Mouse (Mus musculus) midbrain, embryonic 11.5 days (tissue): ENCODE measurements around the gene Cdk15. TPM values are rescaled to one million over a fixed set of nuclear protein-coding genes. Genes with fewer than 3 reads are reported as not detected.
A peak's percentile ranks its signal among the peaks of the same experiment; 100 is the strongest.

Experiments used
- ATAC-seq: fragments of 200-750 bp; cut with Nextera tagmentation; 2 replicates; pipeline ENCODE4 v1.8.0; 2017; ENCODE audit warnings: moderate TSS enrichment, moderate library complexity; ENCODE audit not compliant: low FRiP score
- DNase-seq: peaks from one replicate; pipeline ENCODE4 v3.0.0; 2015; ENCODE audit warnings: low spot score; ENCODE audit errors: missing footprints
- H3K27ac ChIP-seq: fragments of 300-500 bp; sonication (generic); 2 replicates; pipeline ENCODE4 v1.5.1; 2014; ENCODE audit warnings: low read depth, low read length
- H3K27me3 ChIP-seq: fragments of 300-500 bp; sonication (generic); 2 replicates; pipeline ENCODE4 v1.6.1; 2014; ENCODE audit warnings: mild to moderate bottlenecking, low read length, moderate library complexity, mixed read lengths; ENCODE audit not compliant: control insufficient read depth, insufficient read depth
- H3K36me3 ChIP-seq: fragments of 300-500 bp; sonication (generic); 2 replicates; pipeline ENCODE4 v1.6.1; 2014; ENCODE audit warnings: mild to moderate bottlenecking, low read length, moderate library complexity, mixed read lengths; ENCODE audit not compliant: control insufficient read depth, insufficient read depth
- H3K4me1 ChIP-seq: fragments of 300-500 bp; sonication (generic); 2 replicates; pipeline ENCODE4 v1.6.1; 2014; ENCODE audit warnings: low read length; ENCODE audit not compliant: control insufficient read depth, insufficient read depth
- H3K4me2 ChIP-seq: fragments of 300-500 bp; sonication (generic); 2 replicates; pipeline ENCODE4 v1.6.1; 2014; ENCODE audit warnings: mild to moderate bottlenecking, moderate library complexity
- H3K4me3 ChIP-seq: fragments of 300-500 bp; sonication (generic); 2 replicates; pipeline ENCODE4 v1.5.1; 2014; ENCODE audit warnings: low read depth, low read length
- H3K9ac ChIP-seq: fragments of 300-500 bp; sonication (generic); 2 replicates; pipeline ENCODE4 v1.6.1; 2014; ENCODE audit warnings: low read length
- H3K9me3 ChIP-seq: fragments of 300-500 bp; sonication (generic); 2 replicates; pipeline ENCODE4 v1.6.1; 2016; ENCODE audit warnings: low read length; ENCODE audit not compliant: control insufficient read depth
- WGBS: fragments of 180-500 bp; shearing (Covaris S2); extraction: QIAGEN DNeasy Blood & Tissue Kit; methylation state at CpG from one replicate; pipeline ENCODE4 v1.1.7; 2014; 5-methylcytosine and 5-hydroxymethylcytosine counted together
- polyA plus RNA-seq: library from polyadenylated mRNA; unstranded; fragments of >200 nt; fragmentation: Nextera tagmentation; extraction: Ambion mirVana; gene quantifications from 2 replicates; pipeline ENCODE4 v1.2.1, GENCODE M21; 2014

Gene Cdk15
- polyA plus RNA-seq, 1 experiment from 2014 or later: 0.52 TPM

DNA sequence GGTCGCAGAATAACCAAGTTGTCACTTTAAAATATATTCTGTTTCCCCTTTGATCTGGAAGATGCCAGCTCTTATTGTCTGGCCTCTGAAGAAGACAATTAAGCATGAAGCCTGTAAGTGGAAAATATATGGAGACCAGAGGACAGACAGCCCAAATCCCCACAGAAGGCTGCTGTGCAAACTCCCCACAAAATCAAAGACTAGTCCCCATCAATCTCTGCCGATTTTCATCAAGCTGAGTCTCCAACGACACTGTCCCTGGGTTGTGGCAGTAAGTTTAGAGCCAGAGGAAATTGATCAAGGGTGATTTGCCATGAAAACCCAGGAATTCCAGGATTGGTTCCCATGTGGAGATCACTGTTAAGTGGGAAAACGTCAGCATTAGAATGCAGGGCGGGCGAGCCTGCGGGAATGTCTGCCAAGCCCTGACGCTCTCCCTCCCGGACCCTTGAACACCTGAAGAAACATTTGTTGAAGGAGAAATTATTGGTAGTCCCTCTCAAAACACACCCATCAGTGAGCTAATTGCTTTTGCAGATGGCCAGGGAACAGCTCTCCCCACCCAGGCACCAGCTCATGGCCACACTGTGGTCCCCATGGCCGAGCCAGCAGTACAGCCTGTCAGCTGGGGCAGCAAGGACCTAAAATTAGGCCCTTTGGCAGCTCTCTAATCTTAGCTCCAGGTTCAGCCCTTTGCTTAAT is 77.3 kb downstream of the Cdk15 start:
- H3K4me1 ChIP-seq: peaks cover 14% of the 10 kb centered on the region
- H3K9ac ChIP-seq: 0 out of 2 replicates have a peak overlapping the region, but pooled peaks have one; percentile 7
- no peak overlapping the region for H3K27ac ChIP-seq
- H3K9me3 ChIP-seq: no peaks in the 10 kb centered on the region
- no peak overlapping the region for H3K4me2 ChIP-seq
- no peak overlapping the region for H3K4me3 ChIP-seq
- 64% methylated on average over 10 of the region's 10 CpGs for WGBS
- ATAC-seq (no peak), DNase-seq (no peak)
- no peaks in the 10 kb centered on the region for H3K36me3 ChIP-seq
- H3K27me3 ChIP-seq: no peaks in the 10 kb centered on the region; the same call in 1 of the 2 replicates

DNA sequence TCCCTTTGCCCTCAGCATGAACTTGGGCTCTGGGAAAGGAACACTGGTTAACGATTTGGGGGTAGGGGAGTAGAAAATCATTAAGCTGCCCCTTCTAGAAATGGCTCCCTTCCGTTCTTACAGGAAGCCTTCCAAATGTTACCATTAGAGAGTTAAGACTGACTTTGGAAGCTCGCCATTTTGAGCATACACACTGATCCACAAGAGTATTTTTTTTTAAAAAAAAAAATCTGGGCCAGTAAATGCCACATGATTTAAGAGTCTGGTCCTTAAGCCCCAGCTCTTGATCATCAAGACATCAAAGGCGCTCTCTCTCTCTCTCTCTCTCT is 77.8 kb downstream of the Cdk15 start:
- WGBS: 66% methylated on average over 4 of the region's 4 CpGs
- H3K27me3 ChIP-seq: no peaks in the 10 kb centered on the region; the same call in 1 of the 2 replicates
- ATAC-seq (no peak), DNase-seq (no peak)
- no peak overlapping the region for H3K27ac ChIP-seq
- H3K4me2 ChIP-seq: no peak overlapping the region
- H3K4me1 ChIP-seq: peaks cover 14% of the 10 kb centered on the region
- no peaks in the 10 kb centered on the region for H3K36me3 ChIP-seq
- H3K9me3 ChIP-seq: no peaks in the 10 kb centered on the region
- H3K9ac ChIP-seq: no peak overlapping the region
- H3K4me3 ChIP-seq: no peak overlapping the region

DNA sequence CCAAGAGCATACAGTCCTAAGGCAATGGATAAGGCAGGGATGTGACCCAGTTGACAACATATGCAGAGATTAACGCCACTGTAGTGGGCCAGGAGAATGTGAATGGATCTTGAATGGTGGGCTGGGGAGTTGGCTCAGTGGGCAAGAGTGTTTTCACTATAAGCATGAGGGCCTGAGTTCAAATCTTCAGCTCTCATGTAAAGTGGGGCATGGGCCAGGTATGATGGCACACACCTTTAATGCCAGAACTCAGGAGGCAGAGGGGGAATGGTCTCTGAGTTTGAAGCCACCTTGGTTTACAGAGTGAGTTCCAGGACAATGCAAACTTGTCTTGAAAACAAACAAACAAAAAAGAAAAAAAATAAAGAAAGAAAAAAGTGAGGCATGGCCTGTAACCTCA is 79.5 kb downstream of the Cdk15 start:
- H3K9ac ChIP-seq: no peak overlapping the region
- H3K4me2 ChIP-seq: no peak overlapping the region
- no peak overlapping the region for H3K27ac ChIP-seq
- H3K36me3 ChIP-seq: no peaks in the 10 kb centered on the region
- H3K4me1 ChIP-seq: peaks cover 23% of the 10 kb centered on the region
- no peaks in the 10 kb centered on the region for H3K9me3 ChIP-seq
- H3K4me3 ChIP-seq: no peak overlapping the region
- DNase-seq: peak; percentile 60
- no peak for ATAC-seq
- no peaks in the 10 kb centered on the region; the same call in 1 of the 2 replicates for H3K27me3 ChIP-seq
- 86% methylated on average over 1 of the region's 1 CpGs for WGBS

DNA sequence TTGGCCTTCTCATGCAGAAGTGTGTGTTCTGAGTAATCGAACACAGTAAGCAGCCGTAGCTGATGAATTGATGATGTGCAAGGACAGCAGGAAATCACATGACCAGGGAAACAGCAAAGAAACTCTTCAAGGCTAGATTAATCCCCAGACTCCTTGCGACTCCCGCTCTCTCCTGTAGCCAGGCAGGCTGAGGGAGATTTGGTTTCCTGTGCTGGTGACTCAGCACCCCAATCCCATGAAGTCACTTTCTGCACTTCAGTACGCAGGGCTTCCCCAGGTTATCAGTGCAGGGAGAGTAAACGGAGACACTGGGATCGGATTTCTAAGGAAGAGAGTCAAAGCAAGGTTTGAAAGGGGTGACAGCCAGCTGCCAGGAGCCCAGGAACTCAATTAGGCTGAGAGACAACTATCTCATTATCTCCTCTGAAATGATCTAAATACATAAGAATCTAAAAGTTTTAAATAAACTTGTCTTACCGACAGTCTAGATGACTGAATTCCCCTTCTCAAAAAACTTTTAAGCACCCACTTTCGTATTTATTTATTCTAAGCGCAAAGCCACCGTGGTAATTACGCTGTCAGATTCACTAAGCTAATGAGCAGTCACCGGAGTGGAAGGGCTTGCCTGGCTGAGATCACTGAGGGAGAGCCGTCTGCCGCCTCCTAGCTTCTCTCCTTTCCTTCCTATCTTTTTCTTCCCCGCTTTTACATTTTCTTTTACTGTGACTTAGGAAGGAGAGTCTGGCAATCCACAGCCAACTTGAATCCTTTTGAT is 84.3 kb downstream of the Cdk15 start:
- Histone ChIP-seq H3K4me3 (no peak overlapping the region), H3K9ac (peak overlapping the region; percentile 36; the same call in 1 of the 2 replicates)
- WGBS: 5% methylated on average over 16 of the region's 16 CpGs

GRCm38 (mm10) chr1:59341697-59342096 is 85.0 kb downstream of the Cdk15 start:
- Histone ChIP-seq H3K4me3 (no peak overlapping the region), H3K9ac (no peak overlapping the region), H3K9me3 (peaks cover 4% of the 10 kb centered on the region; the same call in 1 of the 2 replicates), H3K4me2 (no peak overlapping the region), H3K27ac (peak overlapping the region; percentile 30; the same call in 1 of the 2 replicates), H3K36me3 (no peaks in the 10 kb centered on the region), H3K4me1 (peaks cover 17% of the 10 kb centered on the region), H3K27me3 (no peaks in the 10 kb centered on the region)
- DNase-seq (peak; percentile 69), ATAC-seq (no peak)
- 20% methylated on average over 3 of the region's 3 CpGs for WGBS

More for the DNA sequence above, 84.3 kb downstream of the Cdk15 start:
- Histone ChIP-seq H3K27ac (no peak overlapping the region; the same call in 1 of the 2 replicates), H3K4me2 (peak overlapping the region; percentile 37), H3K36me3 (no peaks in the 10 kb centered on the region), H3K9me3 (peaks cover 4% of the 10 kb centered on the region; the same call in 1 of the 2 replicates), H3K27me3 (no peaks in the 10 kb centered on the region), H3K4me1 (peaks cover 17% of the 10 kb centered on the region)
- DNase-seq (peak; percentile 94), ATAC-seq (peak; percentile 76)

DNA sequence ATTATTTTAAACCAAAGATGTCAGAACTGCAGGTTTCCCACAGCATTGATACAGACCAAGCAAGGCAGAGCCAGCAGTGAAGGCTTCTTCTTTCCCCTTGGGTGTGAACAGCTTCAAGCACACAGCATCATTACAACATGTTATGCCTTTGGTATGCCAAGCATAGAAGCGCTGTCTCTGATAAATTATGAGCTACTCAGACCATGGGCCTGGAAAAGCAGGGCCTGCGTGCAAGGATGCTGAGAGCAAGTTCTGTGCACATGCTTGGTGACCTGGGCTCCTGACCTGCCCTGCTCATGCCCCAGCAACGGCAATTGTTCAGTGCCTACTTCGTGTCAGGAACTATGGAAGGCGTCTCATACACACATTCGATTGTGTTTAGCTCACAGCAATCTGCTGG is 85.4 kb downstream of the Cdk15 start:
- Histone ChIP-seq H3K27ac (peak overlapping the region; percentile 30; the same call in 1 of the 2 replicates), H3K9ac (no peak overlapping the region), H3K27me3 (no peaks in the 10 kb centered on the region), H3K4me2 (no peak overlapping the region), H3K4me1 (peaks cover 17% of the 10 kb centered on the region), H3K9me3 (peaks cover 4% of the 10 kb centered on the region; the same call in 1 of the 2 replicates), H3K36me3 (no peaks in the 10 kb centered on the region), H3K4me3 (no peak overlapping the region)
- peak; percentile 88 for DNase-seq
- 65% methylated on average over 6 of the region's 6 CpGs for WGBS
- no peak for ATAC-seq

- Histone ChIP-seq H3K27me3 (no peaks in the 10 kb centered on the region), H3K4me2 (no peak overlapping the region), H3K36me3 (no peaks in the 10 kb centered on the region), H3K27ac (no peak overlapping the region), H3K9me3 (no peaks in the 10 kb centered on the region), H3K4me1 (no peaks in the 10 kb centered on the region), H3K4me3 (no peak overlapping the region), H3K9ac (no peak overlapping the region)
- peak; percentile 68 for DNase-seq
- WGBS: 73% methylated on average over 4 of the region's 4 CpGs
- no peak for ATAC-seq
Measured at GRCm38 (mm10) chr1:59352706-59353105, 96.0 kb downstream of the Cdk15 start.

DNA sequence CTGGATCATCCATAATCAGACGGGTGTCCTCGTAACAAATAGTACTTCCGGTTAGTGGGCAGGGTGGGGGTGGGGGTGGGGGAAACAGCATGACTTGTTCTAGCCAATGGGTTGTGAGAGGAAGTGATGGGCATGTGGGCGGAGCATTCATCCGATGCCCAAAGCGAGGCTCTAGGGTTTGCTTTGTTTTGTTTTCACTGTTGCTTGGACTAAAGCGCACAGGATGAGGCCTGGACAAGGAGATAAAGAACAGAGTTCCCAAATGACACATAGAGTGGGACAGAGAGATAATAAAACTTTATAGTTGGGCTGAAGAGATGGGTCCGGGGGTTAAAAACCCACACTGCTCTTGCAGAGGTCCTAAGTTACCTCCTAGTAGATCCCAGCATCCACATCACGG is 98.7 kb downstream of the Cdk15 start:
- Histone ChIP-seq H3K9me3 (no peaks in the 10 kb centered on the region), H3K36me3 (no peaks in the 10 kb centered on the region)
- 88% methylated on average over 9 of the region's 9 CpGs for WGBS

GRCm38 (mm10) chr1:59359136-59359535 is 102.4 kb downstream of the Cdk15 start:
- ATAC-seq (no peak), DNase-seq (peak; percentile 69)
- no peak overlapping the region for H3K27ac ChIP-seq
- no peaks in the 10 kb centered on the region for H3K4me1 ChIP-seq
- no peaks in the 10 kb centered on the region for H3K9me3 ChIP-seq
- H3K27me3 ChIP-seq: no peaks in the 10 kb centered on the region
- no peaks in the 10 kb centered on the region for H3K36me3 ChIP-seq
- H3K9ac ChIP-seq: no peak overlapping the region
- 90% methylated on average over 9 of the region's 9 CpGs for WGBS
- no peak overlapping the region for H3K4me2 ChIP-seq
- H3K4me3 ChIP-seq: no peak overlapping the region

More for the DNA sequence above, 98.7 kb downstream of the Cdk15 start:
- no peak overlapping the region for H3K27ac ChIP-seq
- H3K4me1 ChIP-seq: no peaks in the 10 kb centered on the region
- peak; percentile 41 for DNase-seq
- H3K27me3 ChIP-seq: no peaks in the 10 kb centered on the region
- no peak overlapping the region for H3K9ac ChIP-seq
- no peak overlapping the region for H3K4me2 ChIP-seq
- no peak overlapping the region for H3K4me3 ChIP-seq
- ATAC-seq: no peak
